Mouse (Mus musculus) testis, adult 2 months (tissue): Measurements from ENCODE around the gene Cep41.

Experiments used
- CTCF ChIP-seq: fragments of 200-500 bp; IDR thresholded peaks from 2 replicates; pipeline ENCODE4 v1.5.1; 2012; ENCODE audit warnings: low read depth, mild to moderate bottlenecking, inconsistent platforms, low read length, moderate library complexity; ENCODE audit not compliant: control insufficient read depth, insufficient read depth, insufficient replicate concordance
- POLR2A ChIP-seq: fragments of 200-500 bp; IDR thresholded peaks from 2 replicates; pipeline ENCODE4 v1.6.1; 2012; ENCODE audit warnings: low read depth, mild to moderate bottlenecking, inconsistent platforms, low read length, moderate library complexity; ENCODE audit not compliant: control insufficient read depth

DNA sequence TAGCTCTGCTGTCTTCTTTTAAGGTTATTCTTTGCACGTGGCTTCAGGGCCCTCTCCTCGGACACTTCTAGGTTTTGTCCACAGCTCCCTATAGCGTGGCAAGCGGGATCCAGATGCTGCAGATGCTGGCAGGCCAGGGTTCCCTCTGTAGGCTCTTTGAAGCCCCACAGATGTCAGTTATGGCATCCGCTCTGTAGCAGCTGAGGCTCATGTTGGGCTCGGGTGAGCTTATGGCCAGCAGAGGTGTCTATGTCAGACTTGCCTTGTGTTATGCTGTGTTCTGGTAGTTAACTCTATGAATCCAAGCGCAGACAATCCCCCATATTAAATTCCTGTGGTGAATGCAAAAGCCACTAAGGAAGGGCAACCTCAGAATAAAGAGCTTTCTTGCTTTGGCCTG lies 13.1 kb downstream of the Cep41 start:
- no peak for TF ChIP-seq POLR2A
- TF ChIP-seq CTCF, result no peak
